Mouse (Mus musculus) spleen, embryonic (tissue): ENCODE data around the gene Rnf24.

Experiments used
- CTCF ChIA-PET: fragments of 350-600 bp; sonication (Branson Sonifier 250); formaldehyde crosslinking; loops from one replicate; lab custom pipeline; 2022; lab: Charles Lee

Gene Rnf24

GRCm38 (mm10) chr2:131264027-131264426 is 88.7 kb downstream of the Rnf24 start:
- CTCF ChIA-PET = interaction anchor here (1.1 kb wide), 1 partner anchor 18 kb away, joined by 3 read pairs; no protein-coding TSS in a partner anchor

GRCm38 (mm10) chr2:131262680-131263670 is 89.7 kb downstream of the Rnf24 start:
- CTCF ChIA-PET = interaction anchor here (1.1 kb wide), 1 partner anchor 19 kb away, joined by 3 read pairs; no protein-coding TSS in a partner anchor

- CTCF ChIA-PET = no interaction called here
These were observed 90.4 kb downstream of the Rnf24 start, which contains the start of gene Pank2 for GRCm38 (mm10) chr2:131262213-131262672. Gene Pank2 (plus strand): TSS chr2:131262495.

- CTCF ChIA-PET = no interaction called here
These were observed 91.0 kb downstream of the Rnf24 start for GRCm38 (mm10) chr2:131261481-131262212.

DNA sequence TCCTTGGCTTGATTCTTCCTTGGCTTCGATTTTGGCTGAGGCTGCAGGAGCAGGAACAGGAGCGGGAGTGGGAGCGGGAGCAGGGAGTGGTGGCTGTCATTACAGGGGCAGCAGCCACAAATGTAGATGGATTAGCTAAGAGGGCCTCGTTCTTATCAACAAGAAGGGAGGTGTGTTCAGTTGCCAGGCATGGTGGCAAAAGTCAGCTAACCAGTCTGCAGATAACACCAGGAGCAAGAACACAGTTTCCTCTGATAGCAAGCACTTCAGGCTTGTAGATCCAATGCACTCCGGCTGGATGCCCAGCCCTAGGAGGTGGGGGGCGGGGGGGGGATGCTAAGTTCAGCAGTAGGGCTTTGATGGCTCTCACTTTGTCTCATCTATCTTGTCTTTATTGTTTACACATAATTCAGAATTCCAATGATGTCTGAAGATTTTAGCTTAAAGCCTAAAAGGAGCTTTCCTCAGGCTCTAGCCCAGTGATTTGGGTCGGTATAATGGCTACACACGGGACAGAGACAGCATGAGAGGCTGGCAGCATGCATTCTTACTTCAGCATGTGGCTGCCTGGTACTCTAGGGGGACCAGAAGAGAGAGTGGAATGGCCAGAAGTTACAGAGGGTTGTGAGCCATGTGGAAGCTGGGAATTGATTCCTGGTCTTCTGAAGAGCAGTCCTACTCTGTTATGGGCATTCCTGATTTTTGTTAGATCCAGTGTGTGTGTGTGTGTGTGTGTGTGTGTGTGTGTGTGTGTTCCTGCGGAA is 92.0 kb downstream of the Rnf24 start:
- CTCF ChIA-PET = no interaction called here

DNA sequence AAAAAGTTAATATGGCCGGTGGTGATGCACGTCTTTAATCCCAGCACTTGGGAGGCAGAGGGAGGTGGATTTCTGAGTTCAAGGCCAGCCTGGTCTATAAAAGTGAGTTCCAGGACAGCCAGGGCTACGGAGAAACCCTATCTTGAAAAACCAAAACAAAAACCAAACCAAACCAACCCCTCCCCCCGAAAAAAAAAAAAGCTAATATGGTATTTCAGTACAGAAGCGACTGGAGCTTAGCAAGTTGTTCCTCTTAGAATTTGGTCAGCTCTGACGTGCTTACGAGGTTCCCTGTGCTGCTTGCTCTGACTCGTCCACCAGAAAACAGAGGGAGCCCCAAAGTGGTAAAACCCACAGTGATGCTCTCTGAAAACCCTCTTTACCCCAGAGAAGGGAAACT is 94.0 kb downstream of the Rnf24 start:
- CTCF ChIA-PET = interaction anchor here (1.2 kb wide), 1 partner anchor 9 kb away, joined by 8 read pairs; no protein-coding TSS in a partner anchor

DNA sequence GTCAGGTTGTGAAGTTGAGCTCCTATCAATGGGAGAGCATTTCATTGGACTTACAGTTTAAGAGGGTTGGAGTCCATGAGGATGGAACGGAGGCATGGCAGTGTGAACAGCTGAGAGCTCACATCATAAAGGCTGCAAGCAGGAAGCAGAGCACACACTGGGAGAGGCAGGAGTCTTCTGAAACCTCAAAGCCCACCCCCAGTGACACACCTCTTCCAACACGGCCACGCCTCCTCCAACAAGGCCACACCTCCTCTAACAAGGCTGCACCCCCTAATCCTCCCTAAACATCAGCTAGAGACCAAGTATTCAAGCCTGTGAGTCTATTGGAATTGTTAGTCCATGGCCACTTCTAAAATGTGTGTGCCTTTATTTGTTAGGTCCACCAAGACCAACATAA is 97.0 kb downstream of the Rnf24 start:
- CTCF ChIA-PET = interaction anchor here (0.6 to 2.6 kb wide), 2 partner anchors 23 to 162 kb away, joined by 3 to 8 read pairs; no protein-coding TSS in a partner anchor

GRCm38 (mm10) chr2:131254329-131254713 is 98.4 kb downstream of the Rnf24 start:
- CTCF ChIA-PET = interaction anchor here (2.6 kb wide), 1 partner anchor 160 kb away, joined by 8 read pairs; no protein-coding TSS in a partner anchor

DNA sequence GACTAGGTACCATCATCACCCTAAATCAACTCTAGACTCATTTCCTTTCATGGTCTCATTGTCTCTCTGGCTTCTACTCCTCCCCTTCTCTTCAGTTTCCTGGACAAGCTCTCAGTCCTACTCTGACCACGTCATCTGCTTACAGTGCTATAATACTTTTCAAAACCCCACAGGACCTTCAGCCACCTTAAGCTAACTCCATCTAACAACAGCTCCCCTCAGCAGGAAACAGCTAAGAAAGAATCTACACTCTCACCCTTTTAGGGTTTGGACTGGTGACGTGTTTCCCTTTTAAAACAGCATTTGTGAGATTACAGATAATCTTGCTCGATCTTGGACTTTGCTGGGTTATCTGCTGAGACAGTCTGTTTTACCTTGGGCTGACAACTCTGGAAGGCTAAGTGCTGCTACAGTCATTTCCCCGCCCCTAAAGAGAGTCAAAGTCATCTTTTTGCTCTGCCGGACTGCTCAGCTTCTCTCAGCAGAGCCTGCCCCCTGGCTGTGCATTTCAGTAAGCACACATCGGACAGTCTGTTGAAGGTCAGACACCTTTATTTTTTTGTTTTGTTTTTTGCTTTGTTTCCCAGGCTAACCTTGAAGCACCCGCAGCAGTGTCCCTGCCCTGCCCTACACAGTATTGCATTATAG is 98.9 kb downstream of the Rnf24 start:
- CTCF ChIA-PET = interaction anchor here (1.2 to 2.6 kb wide), 2 partner anchors 158 to 160 kb away, joined by 4 to 8 read pairs; no protein-coding TSS in a partner anchor
